Mouse (Mus musculus) kidney, postnatal 36 days (tissue): ENCODE results near the gene Olfr1446.

Experiments
- DNase-seq, 2 experiments: peaks; one replicate each; pipeline ENCODE4 v3.0.0; 2021 to 2022; ENCODE audit warnings: mixed read lengths in 2 of 2

Gene Olfr1446

DNA sequence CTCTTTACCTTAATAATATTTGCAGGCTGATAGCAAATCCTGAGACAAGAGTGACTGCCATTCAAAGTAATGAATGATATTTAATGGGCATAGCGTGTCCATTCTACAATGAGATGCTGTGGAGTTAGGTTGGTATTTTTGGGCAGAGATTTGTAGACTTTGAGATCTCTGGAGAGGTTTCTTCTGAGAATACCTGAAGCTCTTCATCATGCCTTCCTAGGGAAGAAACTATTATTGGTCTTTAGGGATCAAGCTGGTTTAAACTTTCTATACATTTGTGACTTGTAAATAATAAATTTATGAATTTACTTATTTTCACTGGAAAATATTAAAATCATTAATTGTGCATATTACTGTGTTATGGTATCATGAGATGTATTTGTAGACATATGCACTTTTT lies at the start of gene Olfr1446:
TSS of gene Olfr1446 (minus strand) at position 101 of the 400 bp plus-strand sequence.
- no peak for DNase-seq

DNA sequence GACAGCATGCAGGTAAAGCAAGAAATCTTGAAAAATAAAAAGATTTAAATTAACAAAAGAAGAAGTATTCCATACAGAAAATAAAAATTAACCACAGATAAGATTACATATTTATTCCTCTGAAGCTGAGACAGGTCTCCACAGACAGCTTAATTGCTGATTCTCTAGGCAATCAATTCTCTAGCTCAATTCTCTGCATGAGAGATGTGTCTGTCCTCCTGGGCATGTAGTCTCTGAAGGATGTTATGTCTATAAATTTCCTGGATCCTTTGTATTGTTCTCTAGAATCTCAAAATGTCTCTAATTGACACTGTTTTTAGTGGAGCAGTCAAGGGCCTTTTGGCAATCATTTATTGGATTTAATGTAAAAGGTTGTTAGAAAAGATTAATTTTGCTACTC lies 37.2 kb upstream of the Olfr1446 start, which contains the start of gene Olfr1449:
TSS of gene Olfr1449 (plus strand) at position 301 of the 400 bp plus-strand sequence.
- DNase-seq = no peak

DNA sequence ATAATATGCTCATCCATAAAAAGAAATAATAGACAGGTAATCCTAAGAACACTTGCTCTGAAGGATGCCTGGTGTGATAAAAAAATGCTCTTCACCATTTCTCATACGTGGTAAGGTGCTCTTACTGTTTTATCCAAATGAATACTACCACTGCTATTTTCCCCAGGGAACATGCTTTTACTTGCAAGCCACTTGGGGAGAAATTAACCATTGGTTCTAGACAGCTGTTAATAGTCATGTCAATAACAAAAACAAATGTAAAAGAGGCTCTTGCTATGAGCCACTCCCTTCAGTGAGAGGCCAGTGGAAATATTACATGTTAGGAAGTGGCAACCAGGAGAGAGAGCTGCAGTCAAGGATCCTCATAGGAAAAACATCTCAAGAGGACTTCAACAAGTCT lies 31.0 kb upstream of the Olfr1446 start, which contains the start of gene Olfr1448:
TSS of gene Olfr1448 (minus strand) at position 101 of the 400 bp plus-strand sequence.
- DNase-seq = no peak

DNA sequence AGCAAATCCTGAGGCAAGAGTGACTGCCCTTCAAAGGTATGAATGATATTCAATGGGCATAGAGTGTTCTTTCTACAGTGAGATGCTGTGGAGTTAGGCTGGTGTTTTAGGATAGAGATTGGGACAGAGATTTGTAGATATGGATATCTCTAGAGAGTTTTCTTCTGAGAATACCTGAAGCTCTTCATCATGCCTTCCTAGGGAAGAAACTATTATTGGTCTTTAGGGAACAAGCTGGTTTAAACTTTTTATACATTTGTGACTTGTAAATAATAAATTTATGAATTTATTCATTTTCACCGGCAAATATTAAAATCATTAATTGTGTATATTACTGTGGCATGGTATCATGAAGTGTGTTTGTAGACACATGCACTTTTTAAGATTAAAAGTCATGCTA lies 10.3 kb upstream of the Olfr1446 start, which contains the start of gene Olfr1447:
TSS of gene Olfr1447 (minus strand) at position 101 of the 400 bp plus-strand sequence.
- DNase-seq = no peak

DNA sequence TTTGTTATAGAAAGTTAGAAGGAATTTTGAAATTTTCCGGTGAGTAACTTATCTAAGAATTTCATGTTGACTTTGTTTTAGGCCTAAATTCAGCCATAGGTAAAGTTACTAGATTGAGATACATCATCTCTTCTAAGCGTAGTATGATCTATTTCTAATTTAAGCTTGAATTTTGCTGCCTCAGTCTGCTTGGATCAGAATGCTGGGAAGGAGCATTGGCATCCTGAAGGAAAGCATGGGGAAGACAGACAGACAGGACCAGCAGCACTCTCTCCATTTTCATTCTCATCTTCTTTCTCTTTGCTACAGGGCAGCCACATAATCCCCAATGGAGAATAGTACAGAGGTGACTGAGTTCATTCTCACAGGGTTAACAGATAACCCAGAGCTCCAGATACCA lies 9.8 kb downstream of the Olfr1446 start, which contains the start of gene Olfr1445:
TSS of gene Olfr1445 (plus strand) at position 301 of the 400 bp plus-strand sequence.
- DNase-seq = no peak

DNA sequence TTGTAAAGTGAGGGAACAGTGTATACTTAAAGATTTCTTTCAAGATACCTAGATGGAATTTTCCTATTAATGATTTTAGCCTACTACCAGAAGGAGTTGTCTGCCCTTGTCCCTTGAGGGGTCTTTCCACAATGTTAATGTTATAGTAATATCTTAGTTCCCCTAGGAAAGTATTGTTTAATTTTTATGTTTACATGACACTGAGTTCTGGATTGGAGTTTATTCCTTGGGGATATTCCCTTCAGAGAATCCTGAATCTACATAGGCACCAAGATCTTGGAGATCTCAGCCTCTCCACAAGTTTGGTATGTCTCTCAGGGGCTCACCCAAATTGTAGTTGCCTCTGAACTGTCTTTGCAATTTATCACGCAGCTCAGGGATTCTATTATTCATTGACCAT lies 36.3 kb downstream of the Olfr1446 start, which contains the start of gene Olfr1444:
TSS of gene Olfr1444 (plus strand) at position 301 of the 400 bp plus-strand sequence.
- DNase-seq = no peak

DNA sequence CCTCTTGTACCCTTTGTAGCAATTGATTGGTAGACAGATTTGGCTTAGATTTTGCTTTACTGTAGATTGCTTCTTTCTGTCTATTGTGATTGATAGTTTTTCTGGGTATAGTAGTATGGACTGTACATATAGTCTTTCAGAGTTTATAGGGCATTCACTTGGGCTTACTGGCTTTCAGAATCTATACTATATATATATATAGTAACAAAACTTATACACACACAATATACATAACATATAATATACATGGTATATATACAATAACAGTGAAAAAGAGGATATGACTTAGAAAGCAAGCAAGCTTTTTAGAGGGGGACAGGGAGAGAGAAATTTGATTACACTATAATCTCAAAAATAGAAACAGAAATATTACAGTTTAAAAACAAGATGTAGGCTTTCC lies 46.9 kb downstream of the Olfr1446 start, which contains the start of gene Gm5244:
TSS of gene Gm5244 (plus strand) at position 301 of the 400 bp plus-strand sequence.
- no peak for DNase-seq

DNA sequence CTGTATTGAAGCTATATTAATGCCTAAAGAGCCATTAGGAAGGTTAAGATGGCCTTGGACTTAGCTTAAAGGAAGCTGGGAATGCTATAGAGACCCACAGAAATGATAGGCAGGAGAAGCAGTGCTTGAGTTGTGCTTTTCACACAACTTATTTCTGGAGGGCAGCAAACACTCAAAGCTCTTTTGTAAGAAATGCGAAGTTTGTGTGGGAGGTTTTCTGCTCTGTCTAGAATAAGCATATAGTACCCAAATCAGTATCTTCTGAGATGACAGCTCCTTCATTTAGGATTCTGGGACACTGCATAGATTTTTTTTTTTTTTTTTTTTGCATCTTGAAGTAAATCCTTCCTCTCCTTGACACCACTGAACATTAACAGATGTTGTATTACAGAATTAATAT lies 54.8 kb downstream of the Olfr1446 start:
- DNase-seq = no peak
